Mouse (Mus musculus) lung, adult 10 weeks (tissue): ENCODE measurements around the gene Naa30. TPM values are rescaled to one million over a fixed set of nuclear protein-coding genes. Genes with fewer than 3 reads are reported as not detected.

Source experiments
- polyA plus RNA-seq: library from polyadenylated mRNA; stranded (reverse); fragments of 350-450 nt; fragmentation: Illumina TruSeq; extraction: RNeasy Lipid Tissue Mini Kit (QIAGEN cat#74804); gene quantifications from one replicate; pipeline ENCODE4 v1.2.3, GENCODE M21; 2014; ENCODE audit warnings: low read depth, low replicate concordance; ENCODE audit not compliant: insufficient read depth

The Naa30 gene
- polyA plus RNA-seq: 9.9 TPM

DNA sequence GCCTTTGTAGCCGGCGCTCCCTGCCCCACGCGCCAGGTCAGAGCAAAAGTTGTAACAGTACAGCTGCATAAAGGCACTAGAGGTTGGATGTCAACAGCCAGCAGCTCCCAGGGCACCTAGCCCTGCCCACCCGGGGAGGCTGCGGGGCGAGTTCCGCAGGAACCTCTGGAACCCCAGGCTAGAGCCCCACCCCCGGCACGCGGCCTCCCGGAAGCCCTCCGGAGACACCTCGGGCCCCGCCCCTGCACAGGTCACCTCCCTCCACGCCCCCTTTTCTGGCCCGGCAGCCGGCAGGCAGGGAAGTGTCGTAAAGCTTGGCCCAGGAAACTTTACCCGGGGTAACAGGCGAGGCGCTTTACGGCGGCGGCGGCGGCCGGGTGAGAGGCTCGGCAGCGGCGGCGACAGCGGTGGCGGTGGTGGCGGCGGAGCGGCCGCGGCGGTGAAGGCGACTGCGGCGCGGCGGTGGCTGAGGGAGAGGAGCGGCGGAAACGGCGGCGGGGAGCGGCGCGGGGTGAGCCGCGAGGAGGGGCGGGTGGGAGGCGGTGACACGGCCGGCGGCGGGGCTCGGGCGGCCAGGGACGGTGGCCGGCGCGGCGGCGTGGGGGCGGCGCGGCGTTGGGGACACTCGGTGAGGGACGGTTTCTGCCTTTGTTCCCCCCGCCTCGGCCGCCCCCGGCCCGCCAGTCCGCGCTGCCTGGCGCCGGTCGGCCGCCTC, at the start of gene Naa30:
TSS of gene Naa30 (plus strand) at position 360 of the 715 bp plus-strand sequence.

Other genes with a start within 250 kb of the Naa30 start
- gene Ap5m1, start 106.1 kb upstream of the Naa30 start, polyA plus RNA-seq: 9.2 TPM
- 10.4 TPM for gene Exoc5, start 105.6 kb upstream of the Naa30 start, polyA plus RNA-seq
- not detected for gene ccdc198, start 73.2 kb downstream of the Naa30 start, polyA plus RNA-seq